Mouse (Mus musculus) small intestine, adult 10 weeks (tissue): ENCODE data around the gene Gpatch1. TPM values are rescaled to one million over a fixed set of nuclear protein-coding genes. Genes with fewer than 3 reads are reported as not detected.

ENCODE experiments used
- polyA plus RNA-seq: library from polyadenylated mRNA; stranded (reverse); fragments of 350-450 nt; fragmentation: Illumina TruSeq; extraction: RNeasy Lipid Tissue Mini Kit (QIAGEN cat#74804); gene quantifications from one replicate; pipeline ENCODE4 v1.2.3, GENCODE M21; 2014; ENCODE audit warnings: low replicate concordance

Gpatch1 gene
- polyA plus RNA-seq = 5.7 TPM

DNA sequence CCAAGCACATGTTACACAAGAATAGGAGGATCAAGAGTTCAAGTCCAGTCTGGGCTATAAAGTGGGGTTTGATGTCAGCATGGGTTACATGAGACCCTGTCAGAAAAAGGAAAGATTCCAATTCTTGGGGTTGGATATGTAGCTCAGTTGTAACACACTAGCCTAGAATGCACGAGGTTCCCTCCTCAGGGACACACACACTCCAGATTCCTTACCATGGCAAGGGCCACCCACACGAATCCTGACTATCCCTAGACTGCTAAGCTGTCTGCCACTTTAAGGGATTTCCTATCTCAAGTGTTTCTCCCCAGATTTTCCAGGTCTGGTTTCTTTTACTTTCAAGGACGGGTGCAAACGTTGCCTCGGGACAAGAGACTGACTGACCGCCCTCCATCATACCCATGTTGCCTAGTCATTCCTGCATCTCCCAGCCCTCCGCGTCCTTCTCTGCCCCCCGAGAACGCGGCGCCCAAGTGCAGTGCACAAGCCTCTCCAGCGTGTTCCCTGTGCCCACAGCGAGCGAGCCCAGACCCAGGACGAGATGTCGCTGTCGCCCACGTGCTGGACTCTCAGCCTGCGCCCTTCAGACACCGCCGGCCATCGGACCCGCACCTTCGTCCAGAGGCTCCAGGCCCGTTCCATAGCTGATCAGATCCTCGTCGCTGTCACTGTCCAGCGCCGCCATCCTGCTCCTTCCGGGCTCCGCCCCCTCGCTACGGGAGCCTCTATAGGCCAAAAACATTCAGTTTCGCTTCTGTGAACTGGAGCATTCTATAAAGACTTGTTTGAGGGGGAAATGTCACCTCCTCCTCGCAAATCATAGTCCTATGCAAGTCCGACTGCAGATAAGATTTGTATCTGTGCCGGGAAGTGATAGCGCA, at the start of gene Gpatch1:
Gpatch1 (minus strand) TSS at position 712 of the 881 bp plus-strand sequence.

GRCm38 (mm10) chr7:35333692-35334526, 15.7 kb upstream of the Gpatch1 start, which contains the start of gene Rhpn2:
Gene Rhpn2 (plus strand): TSS chr7:35334170.

Other genes starting within 250 kb of the Gpatch1 start
- gene Cebpa, start 199.1 kb downstream of the Gpatch1 start, polyA plus RNA-seq = 5.3 TPM
- 0.48 TPM for gene Slc7a10, start 132.1 kb downstream of the Gpatch1 start, polyA plus RNA-seq
- not detected for gene Lrp3, start 102.9 kb downstream of the Gpatch1 start, polyA plus RNA-seq
- gene Rhpn2, start 15.7 kb upstream of the Gpatch1 start, polyA plus RNA-seq = 65.6 TPM
- gene Faap24, start 78.4 kb upstream of the Gpatch1 start, polyA plus RNA-seq = 2.5 TPM
- 4.2 TPM for gene Cep89, start 78.6 kb upstream of the Gpatch1 start, polyA plus RNA-seq
- 54.2 TPM for gene Slc7a9, start 130.4 kb upstream of the Gpatch1 start, polyA plus RNA-seq
- 0.78 TPM for gene Tdrd12, start 219.3 kb upstream of the Gpatch1 start, polyA plus RNA-seq
- gene Nudt19, start 237.9 kb upstream of the Gpatch1 start, polyA plus RNA-seq = 270 TPM